Mouse (Mus musculus): Measurements from ENCODE around the gene Slc7a5. TPM values are rescaled to one million over a fixed set of nuclear protein-coding genes. Genes with fewer than 3 reads are reported as not detected.

Gene Slc7a5
- total RNA-seq, 1 experiment from 2014 or later = 44.5 TPM

- ATAC-seq (replicated peaks; ENCODE audit: low read depth, poor library complexity, severe bottlenecking) = peak; percentile 78
Measured at GRCm38 (mm10) chr8:121861276-121861675, 46.2 kb downstream of the Slc7a5 start.

DNA sequence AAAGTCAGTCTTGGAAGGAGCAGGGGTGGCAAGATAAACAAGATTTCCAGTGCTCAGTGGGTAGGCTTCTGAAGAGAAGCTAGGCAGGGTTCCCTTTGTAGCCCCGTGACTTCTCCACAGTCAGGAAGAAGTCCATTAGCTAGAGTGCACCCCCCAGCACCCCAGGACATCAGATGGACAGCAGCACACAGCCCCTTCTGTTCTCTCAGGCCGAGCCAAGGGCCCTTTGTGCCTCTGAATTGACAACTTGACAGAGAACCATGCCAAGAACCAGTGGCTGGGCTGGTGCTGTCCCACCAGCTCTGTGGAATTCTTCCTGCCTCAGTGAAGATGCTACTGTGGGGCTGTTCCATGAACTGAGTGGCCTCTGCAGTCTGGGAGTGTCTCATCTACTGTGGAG lies 49.7 kb downstream of the Slc7a5 start:
- no peak for ATAC-seq (replicated peaks; ENCODE audit: low read depth, poor library complexity, severe bottlenecking)

DNA sequence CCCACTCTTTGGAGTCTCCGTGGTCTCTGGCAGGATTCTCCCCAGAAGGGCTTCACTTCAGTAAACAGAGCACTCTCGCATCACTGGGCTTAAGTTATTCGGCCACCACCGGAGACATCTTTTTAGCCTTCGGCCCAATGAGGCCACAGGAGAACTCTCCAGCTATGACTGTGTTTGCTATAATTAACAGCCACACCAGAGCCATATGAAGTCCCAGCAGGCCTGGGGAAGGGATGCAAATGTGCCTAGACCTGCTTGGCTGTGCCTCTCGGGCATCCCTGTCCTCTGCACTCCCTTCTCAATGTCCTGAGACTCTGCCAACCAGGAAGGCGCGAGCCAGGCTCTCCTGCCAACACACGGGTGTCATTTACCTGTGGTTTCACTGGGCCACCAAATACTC lies 50.2 kb downstream of the Slc7a5 start:
- no peak for ATAC-seq (replicated peaks; ENCODE audit: low read depth, poor library complexity, severe bottlenecking)

DNA sequence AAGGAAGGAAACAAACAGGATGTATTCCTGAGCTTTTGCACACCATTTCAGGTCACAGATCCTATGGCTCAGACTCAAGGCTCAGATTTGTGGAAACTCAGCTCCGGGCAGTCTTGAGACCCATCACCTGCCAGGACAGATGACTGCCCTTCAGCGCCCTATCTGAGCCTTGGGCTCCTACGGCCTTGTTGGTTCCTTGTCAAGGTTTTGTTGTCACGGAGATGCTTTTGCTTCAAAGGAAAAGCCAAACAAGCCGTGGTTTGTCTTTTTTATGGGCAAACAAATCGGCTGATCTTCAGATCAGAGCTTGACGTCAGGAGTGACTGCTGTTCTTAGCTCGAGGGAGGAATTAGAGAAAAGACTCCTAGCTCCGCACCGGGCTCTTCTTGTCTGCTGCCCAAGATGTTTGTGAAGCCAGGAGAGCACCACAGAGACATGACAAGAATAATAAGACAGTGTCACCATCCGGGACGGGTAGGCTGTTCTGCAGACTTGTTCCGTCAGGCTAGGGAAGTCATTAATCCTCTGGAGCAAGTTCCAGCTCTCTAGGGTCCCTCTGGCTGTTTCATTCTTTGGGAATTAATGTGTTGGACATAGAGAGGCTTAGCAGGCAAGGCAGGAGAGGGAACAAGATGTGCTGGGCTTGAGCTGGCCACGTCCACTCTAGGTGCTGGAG lies 51.3 kb downstream of the Slc7a5 start:
- no peak for ATAC-seq (replicated peaks; ENCODE audit: low read depth, poor library complexity, severe bottlenecking)

DNA sequence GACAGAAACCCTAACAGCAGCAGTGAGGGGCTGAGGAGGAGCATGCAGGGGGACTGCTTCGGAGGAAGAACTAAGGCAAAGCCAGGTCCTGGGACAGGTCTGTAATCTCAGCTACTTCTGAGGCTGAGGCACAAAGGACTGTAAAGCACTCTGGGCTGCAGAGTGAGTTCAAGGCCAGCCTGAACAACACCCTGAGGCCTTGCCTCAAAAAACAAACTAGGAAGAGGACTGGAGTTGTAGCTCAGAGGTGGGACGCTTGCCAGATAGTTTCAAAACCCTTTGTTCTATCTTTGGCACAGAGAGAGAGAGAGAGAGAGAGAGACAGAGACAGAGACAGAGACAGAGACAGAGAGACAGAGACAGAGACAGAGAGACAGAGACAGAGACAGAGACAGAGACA lies 53.9 kb downstream of the Slc7a5 start:
- no peak for ATAC-seq (replicated peaks; ENCODE audit: low read depth, poor library complexity, severe bottlenecking)

- no peak for ATAC-seq (replicated peaks; ENCODE audit: low read depth, poor library complexity, severe bottlenecking)
Measured at GRCm38 (mm10) chr8:121852464-121852863, 55.0 kb downstream of the Slc7a5 start.

DNA sequence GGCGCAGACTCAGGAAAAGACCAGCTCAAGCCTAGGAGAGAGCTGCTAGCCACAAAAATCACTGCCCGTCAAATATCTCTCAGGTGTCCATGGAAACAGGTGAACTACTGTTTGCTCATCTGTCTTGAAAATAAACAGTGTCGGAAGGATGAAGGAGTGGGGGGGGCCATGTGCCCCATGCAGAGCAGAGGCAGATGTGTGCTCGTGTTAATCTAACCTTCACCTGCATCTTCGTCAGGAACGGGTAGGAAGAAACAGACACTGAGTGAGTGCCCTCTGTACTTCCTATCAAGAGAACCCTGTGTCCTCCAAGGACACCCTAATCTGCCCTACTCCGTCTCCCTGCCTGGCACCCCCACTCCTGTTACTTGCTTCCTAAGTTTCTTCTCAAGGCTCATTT lies 55.8 kb downstream of the Slc7a5 start:
- no peak for ATAC-seq (replicated peaks; ENCODE audit: low read depth, poor library complexity, severe bottlenecking)

GRCm38 (mm10) chr8:121850821-121851470 lies 56.5 kb downstream of the Slc7a5 start:
- peak; percentile 80 for ATAC-seq (replicated peaks; ENCODE audit: low read depth, poor library complexity, severe bottlenecking)

DNA sequence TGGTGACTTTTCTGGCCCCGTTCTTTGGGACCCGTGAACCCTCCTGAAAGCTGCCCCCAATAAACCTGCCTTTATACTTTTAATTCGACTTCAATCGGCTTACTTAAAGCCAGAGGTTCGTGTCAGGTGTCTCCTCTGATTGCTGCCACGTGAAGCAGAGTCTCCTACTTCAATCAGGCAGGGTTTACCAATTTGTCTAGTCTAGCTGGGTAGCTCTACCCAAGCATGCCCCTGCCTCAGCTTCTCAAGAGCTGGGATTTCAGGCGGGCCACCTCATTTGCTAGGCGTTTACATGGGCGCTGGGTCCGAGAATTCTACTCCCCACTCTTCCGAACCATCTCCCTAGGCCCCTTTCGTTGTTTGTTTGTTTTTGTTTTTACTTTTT lies 57.1 kb downstream of the Slc7a5 start:
- no peak for ATAC-seq (replicated peaks; ENCODE audit: low read depth, poor library complexity, severe bottlenecking)

DNA sequence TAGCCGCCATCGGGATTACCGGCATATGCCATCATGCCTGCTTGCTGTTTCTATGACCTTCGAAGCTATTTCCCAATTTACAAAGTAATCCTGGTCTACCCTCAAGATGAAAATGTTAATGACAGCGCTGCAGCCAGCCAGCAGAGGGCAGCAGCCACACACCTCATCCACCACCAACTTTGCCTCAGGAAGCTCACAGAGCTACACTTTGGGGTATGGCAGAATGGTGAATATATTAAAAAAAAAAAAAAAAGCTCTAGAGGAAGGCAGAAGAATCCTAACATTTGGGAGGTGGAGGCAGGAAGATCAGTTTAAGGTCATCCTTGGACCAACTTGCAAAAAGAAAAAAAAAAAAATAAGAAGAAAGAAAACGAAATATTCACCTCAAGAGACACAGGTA lies 57.5 kb downstream of the Slc7a5 start:
- peak; percentile 67 for ATAC-seq (replicated peaks; ENCODE audit: low read depth, poor library complexity, severe bottlenecking)

GRCm38 (mm10) chr8:121849303-121849702 lies 58.2 kb downstream of the Slc7a5 start:
- no peak for ATAC-seq (replicated peaks; ENCODE audit: low read depth, poor library complexity, severe bottlenecking)

DNA sequence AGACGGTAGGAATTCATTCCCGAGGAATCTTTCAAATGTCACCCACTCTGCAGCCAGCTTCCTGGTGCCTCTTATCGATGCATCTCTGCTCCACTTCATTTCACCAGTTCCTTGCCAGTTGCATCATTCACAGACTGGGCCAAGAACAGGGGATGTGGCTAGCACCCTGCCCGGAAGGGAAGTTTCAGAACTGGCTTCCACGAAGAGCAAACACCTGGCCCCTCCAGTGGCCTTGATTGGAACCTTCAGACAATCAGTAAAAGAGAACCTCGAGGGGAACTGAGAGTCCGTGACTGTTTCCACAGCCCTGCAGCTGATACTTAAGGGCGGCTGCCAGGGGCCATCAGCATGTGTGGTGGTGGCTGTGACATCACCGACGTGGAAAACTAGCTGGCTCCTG lies 59.0 kb downstream of the Slc7a5 start:
- peak; percentile 53 for ATAC-seq (replicated peaks; ENCODE audit: low read depth, poor library complexity, severe bottlenecking)

DNA sequence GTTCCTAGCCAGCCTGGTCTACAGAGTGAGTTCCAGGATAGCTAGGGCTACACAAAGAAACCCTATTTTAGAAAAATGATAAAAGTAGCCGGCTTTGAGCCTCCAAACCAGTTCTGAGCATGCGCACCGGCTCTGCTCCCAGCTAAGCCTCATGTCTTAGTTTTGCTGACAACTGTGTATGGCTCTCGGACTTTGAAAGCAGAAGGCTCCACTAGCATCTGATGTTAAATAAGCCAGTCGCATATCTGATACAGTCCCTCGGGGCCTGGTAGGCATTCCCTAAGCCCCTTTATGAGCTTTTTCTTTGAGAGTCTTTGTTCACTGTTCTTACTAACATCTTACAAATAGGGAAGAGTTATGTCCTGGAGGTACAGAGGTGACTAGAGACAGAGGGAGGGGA lies 59.5 kb downstream of the Slc7a5 start:
- no peak for ATAC-seq (replicated peaks; ENCODE audit: low read depth, poor library complexity, severe bottlenecking)

GRCm38 (mm10) chr8:121847261-121847822 lies 60.2 kb downstream of the Slc7a5 start:
- no peak for ATAC-seq (replicated peaks; ENCODE audit: low read depth, poor library complexity, severe bottlenecking)

GRCm38 (mm10) chr8:121846815-121847214 lies 60.7 kb downstream of the Slc7a5 start:
- ATAC-seq (replicated peaks; ENCODE audit: low read depth, poor library complexity, severe bottlenecking) = no peak

GRCm38 (mm10) chr8:121844765-121845164 lies 62.7 kb downstream of the Slc7a5 start:
- 0 out of 2 replicates have a peak, but pooled peaks have one; percentile 11 for ATAC-seq (replicated peaks; ENCODE audit: low read depth, poor library complexity, severe bottlenecking)

DNA sequence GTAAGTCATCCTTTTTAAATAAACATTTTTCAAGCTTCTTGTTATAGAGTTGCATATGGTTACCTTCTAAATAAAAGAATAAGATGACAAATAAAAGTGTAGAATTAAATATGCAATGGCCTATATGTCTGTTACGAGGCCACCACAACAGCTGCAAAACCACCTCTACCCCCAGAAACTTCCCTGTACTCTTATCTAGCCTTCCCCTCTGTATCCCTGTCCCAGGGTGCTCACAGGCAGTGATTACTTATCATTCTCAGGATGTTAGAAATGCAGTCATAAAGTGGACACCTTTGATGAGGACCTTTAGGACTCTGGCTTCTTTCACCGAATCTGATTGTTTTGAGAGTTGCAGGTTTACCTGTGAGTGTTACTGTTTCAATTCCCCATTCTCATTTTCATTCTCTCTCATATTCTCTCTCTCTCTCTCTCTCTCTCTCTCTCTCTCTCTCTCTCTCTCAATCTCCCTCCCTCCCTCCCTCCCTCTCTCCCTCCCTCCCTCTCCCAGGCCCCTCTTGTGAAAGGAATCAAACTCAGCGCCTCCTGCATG lies 64.2 kb downstream of the Slc7a5 start:
- no peak for ATAC-seq (replicated peaks; ENCODE audit: low read depth, poor library complexity, severe bottlenecking)

DNA sequence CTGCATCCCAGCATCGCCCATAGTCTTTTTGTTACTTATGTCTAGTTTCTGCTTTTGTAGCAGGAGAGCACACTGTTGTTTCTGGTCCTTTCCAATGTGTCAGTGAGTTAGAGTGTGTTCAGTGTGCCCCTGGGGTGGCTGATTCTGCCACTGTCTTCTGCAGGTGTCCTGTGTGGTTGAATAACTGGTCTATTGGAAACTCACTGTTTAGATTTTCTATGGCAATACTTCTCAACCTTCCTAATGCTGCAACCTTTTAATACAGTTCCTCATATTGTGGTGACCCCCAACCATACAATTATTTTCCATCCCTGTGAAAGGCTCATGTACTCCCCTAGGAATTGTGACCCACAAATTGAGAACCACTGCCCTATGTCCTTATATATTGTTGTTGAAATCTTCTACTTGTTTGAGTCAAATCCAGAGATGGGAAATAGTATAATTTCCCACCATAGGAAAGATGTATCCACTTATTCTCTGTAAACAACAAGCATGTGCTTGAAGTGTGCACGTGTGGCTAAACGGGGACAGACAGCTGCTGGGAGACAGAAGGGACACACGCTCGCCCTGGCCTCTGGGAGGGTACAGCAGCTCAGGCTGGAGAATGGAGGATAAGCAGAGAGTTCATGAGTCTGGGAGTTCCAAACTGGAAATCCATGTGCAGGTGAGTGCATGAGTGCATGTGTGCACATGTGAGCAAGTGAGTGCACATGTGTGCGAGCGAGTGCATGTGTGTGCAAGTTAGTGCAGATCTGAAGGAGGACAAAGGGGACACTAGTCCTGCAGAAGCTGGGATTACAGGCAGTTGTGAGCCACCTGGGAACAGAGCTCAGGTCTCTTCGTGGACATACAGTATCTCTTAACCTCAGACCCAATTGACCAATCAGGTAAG lies 65.2 kb downstream of the Slc7a5 start:
- ATAC-seq (replicated peaks; ENCODE audit: low read depth, poor library complexity, severe bottlenecking) = no peak

DNA sequence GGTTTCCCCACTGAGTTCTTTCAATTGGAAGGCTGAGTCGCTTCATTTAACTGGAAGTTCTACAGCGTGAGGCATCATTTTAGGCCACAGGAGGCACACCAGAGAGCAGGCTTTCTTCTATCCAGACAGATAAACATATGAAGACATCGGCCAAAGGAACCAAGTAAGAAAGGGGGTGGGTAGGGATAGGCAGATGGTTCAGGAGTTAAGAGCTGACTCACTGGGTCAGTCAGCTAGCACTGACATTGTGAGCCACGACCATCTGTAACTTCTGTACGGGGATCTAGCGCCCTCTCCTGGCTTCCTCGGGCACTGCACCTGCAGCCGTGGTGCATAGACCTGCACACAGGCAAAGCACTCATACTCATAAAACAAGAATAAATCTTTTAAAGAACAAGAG lies 66.3 kb downstream of the Slc7a5 start:
- 0 out of 2 replicates have a peak, but pooled peaks have one; percentile 45 for ATAC-seq (replicated peaks; ENCODE audit: low read depth, poor library complexity, severe bottlenecking)

GRCm38 (mm10) chr8:121832503-121832902 lies 75.0 kb downstream of the Slc7a5 start:
- peak; percentile 77 for ATAC-seq (replicated peaks; ENCODE audit: low read depth, poor library complexity, severe bottlenecking)
